ENCODE assay signal across 8 mouse cellular contexts in the genomic region with DNA sequence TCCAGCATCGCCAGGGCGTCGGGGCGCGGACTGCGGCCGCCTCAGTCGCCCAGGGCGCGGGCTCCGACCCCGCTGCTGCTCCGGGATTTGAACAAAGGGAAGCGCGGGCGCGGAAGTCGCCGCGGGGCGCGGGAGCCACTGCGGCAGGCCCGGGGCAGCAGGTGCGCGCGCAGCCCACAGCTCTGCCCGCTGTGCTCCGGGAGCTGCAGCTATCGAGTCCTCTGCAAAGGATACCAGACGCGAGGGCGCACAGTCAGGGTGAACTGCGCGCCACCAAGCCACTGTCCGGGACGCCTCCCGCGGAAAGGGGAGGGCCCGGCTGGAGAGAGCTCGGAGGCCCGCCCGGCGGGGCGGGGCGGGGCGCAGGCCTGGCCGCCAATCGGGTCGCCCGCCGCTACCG.
A peak's percentile ranks its signal among the peaks of the same experiment; 100 is the strongest.
DNase-seq lines count a peak whose midpoint lies in the region; ATAC-seq lines count a peak whose summit lies in the region.
"Not testable (repeated sequence)": the region's sequence is repeated elsewhere in the genome, so short reads cannot be mapped to it uniquely, and the experiment has no call there.

No protein-coding gene starts in this region.

- WGBS in embryonic facial prominence, embryonic 12.5 days = under 1% methylated on average over 50 of the region's 53 CpGs
- 1% methylated on average over 50 of the region's 53 CpGs for WGBS in heart, embryonic 13.5 days
- WGBS in intestine, embryonic 16.5 days = under 1% methylated on average over 47 of the region's 53 CpGs
- WGBS in limb, embryonic 10.5 days = 2% methylated on average over 47 of the region's 53 CpGs
- under 1% methylated on average over 43 of the region's 53 CpGs for WGBS in midbrain, embryonic 10.5 days

- not testable (repeated sequence) for H3K9me3 ChIP-seq in embryonic facial prominence, embryonic 12.5 days; heart, embryonic 13.5 days; intestine, embryonic 16.5 days (ENCODE audit: control insufficient read depth, low read length); limb, embryonic 10.5 days (replicated peaks); midbrain, embryonic 10.5 days (replicated peaks)

- ATAC-seq in embryonic facial prominence, embryonic 12.5 days (ENCODE audit: insufficient number of reproducible peaks, insufficient read depth, low FRiP score, low TSS enrichment); heart, embryonic 13.5 days (ENCODE audit: extremely low read depth, insufficient number of reproducible peaks, low FRiP score, low TSS enrichment): not testable (repeated sequence)
- peak; percentile 92 for ATAC-seq in intestine, embryonic 16.5 days

- not testable (repeated sequence) for H3K36me3 ChIP-seq in embryonic facial prominence, embryonic 12.5 days; heart, embryonic 13.5 days; intestine, embryonic 16.5 days (ENCODE audit: control insufficient read depth, insufficient read depth, low read length); limb, embryonic 10.5 days; midbrain, embryonic 10.5 days

- H3K27me3 ChIP-seq in embryonic facial prominence, embryonic 12.5 days; heart, embryonic 13.5 days (replicated peaks); intestine, embryonic 16.5 days (replicated peaks; ENCODE audit: control insufficient read depth, insufficient read depth, low read length); limb, embryonic 10.5 days (ENCODE audit: low read depth, poor library complexity, severe bottlenecking); midbrain, embryonic 10.5 days (ENCODE audit: low read depth, poor library complexity, severe bottlenecking): not testable (repeated sequence)

- H3K27ac ChIP-seq in embryonic facial prominence, embryonic 12.5 days; heart, embryonic 13.5 days (replicated peaks); intestine, embryonic 16.5 days (ENCODE audit: low read length): not testable (repeated sequence)
- peak overlapping the region; percentile 85 for H3K27ac ChIP-seq in limb, embryonic 10.5 days
- H3K27ac ChIP-seq in midbrain, embryonic 10.5 days (replicated peaks) = peak overlapping the region; percentile 84

- peak overlapping the region; percentile 45 for H3K9ac ChIP-seq in embryonic facial prominence, embryonic 12.5 days
- H3K9ac ChIP-seq in heart, embryonic 13.5 days = peak overlapping the region; percentile 75
- peak overlapping the region; percentile 69 for H3K9ac ChIP-seq in intestine, embryonic 16.5 days (ENCODE audit: low read depth, low read length)

- peak; percentile 4 for DNase-seq in Muller cell, postnatal 12 days (ENCODE audit: inconsistent ontology term)
- peak; percentile 75 for DNase-seq in limb, embryonic 10.5 days (ENCODE audit: low spot score)
- peak; percentile 66 for DNase-seq in midbrain, embryonic 10.5 days (ENCODE audit: low spot score)
- peak; percentile 43 for DNase-seq in retina, postnatal 1 day
- peak; percentile 36 for DNase-seq in thymus, postnatal 14 days

- peak overlapping the region; percentile 59 for H3K4me2 ChIP-seq in embryonic facial prominence, embryonic 12.5 days (replicated peaks)
- H3K4me2 ChIP-seq in heart, embryonic 13.5 days = peak overlapping the region; percentile 77
- peak overlapping the region; percentile 51 for H3K4me2 ChIP-seq in intestine, embryonic 16.5 days (ENCODE audit: low read depth, low read length)

- not testable (repeated sequence) for H3K4me1 ChIP-seq in embryonic facial prominence, embryonic 12.5 days; heart, embryonic 13.5 days; intestine, embryonic 16.5 days (ENCODE audit: control insufficient read depth, insufficient read depth, low read length); limb, embryonic 10.5 days; midbrain, embryonic 10.5 days

- H3K4me3 ChIP-seq in embryonic facial prominence, embryonic 12.5 days = peak overlapping the region; percentile 61
- peak overlapping the region; percentile 61 for H3K4me3 ChIP-seq in heart, embryonic 13.5 days
- H3K4me3 ChIP-seq in intestine, embryonic 16.5 days (ENCODE audit: low read length) = peak overlapping the region; percentile 57
- H3K4me3 ChIP-seq in limb, embryonic 10.5 days = peak overlapping the region; percentile 60
- H3K4me3 ChIP-seq in midbrain, embryonic 10.5 days = peak overlapping the region; percentile 66

Comparison
In these comparisons a context has a peak if more than half of its experiments do, and no peak if none do; other contexts are left out.
1. DNase-seq: peak in every context shown above with its lines; median percentile 75 in limb, embryonic 10.5 days; 66 in midbrain, embryonic 10.5 days; 43 in retina, postnatal 1 day; 36 in thymus, postnatal 14 days; 4 in Muller cell, postnatal 12 days.